Mouse (Mus musculus) limb, embryonic 14.5 days (tissue): ENCODE data around the gene Traf5. TPM values are rescaled to one million over a fixed set of nuclear protein-coding genes. Genes with fewer than 3 reads are reported as not detected.

Experiments
- ATAC-seq: fragments of 200-750 bp; cut with Nextera tagmentation; 2 replicates; pipeline ENCODE4 v1.8.0; 2017; ENCODE audit warnings: low read depth, moderate number of reproducible peaks, moderate TSS enrichment; ENCODE audit not compliant: low FRiP score
- DNase-seq: peaks from one replicate; pipeline ENCODE4 v3.0.0-alpha.2; 2015; ENCODE audit warnings: low spot score
- H3K27ac ChIP-seq: fragments of 300-500 bp; sonication (generic); replicated peaks from 2 replicates; pipeline ENCODE4 v1.5.1; 2014; ENCODE audit warnings: low read depth, mild to moderate bottlenecking, low read length, moderate library complexity, mixed read lengths
- H3K27me3 ChIP-seq: fragments of 300-500 bp; sonication (generic); 2 replicates; pipeline ENCODE4 v1.6.1; 2014; ENCODE audit warnings: low read length, mixed read lengths; ENCODE audit not compliant: control insufficient read depth, insufficient read depth
- H3K36me3 ChIP-seq: fragments of 300-500 bp; sonication (generic); 2 replicates; pipeline ENCODE4 v1.6.1; 2014; ENCODE audit warnings: mild to moderate bottlenecking, low read length, moderate library complexity, mixed read lengths; ENCODE audit not compliant: control insufficient read depth, insufficient read depth
- H3K4me1 ChIP-seq: fragments of 300-500 bp; sonication (generic); 2 replicates; pipeline ENCODE4 v1.6.1; 2014; ENCODE audit warnings: antibody characterized with exemption, low read length, mixed read lengths; ENCODE audit not compliant: control insufficient read depth, insufficient read depth
- H3K4me2 ChIP-seq: fragments of 300-500 bp; sonication (generic); replicated peaks from 2 replicates; pipeline ENCODE4 v1.6.1; 2014; ENCODE audit warnings: low read depth, mild to moderate bottlenecking, low read length, moderate library complexity; ENCODE audit not compliant: severe bottlenecking
- H3K4me3 ChIP-seq: fragments of 300-500 bp; sonication (generic); replicated peaks from 2 replicates; pipeline ENCODE4 v1.5.1; 2014; ENCODE audit warnings: low read length
- H3K9ac ChIP-seq: fragments of 300-500 bp; sonication (generic); 2 replicates; pipeline ENCODE4 v1.6.1; 2014; ENCODE audit warnings: mild to moderate bottlenecking, low read depth, low read length, moderate library complexity; ENCODE audit not compliant: severe bottlenecking
- H3K9me3 ChIP-seq: fragments of 300-500 bp; sonication (generic); 2 replicates; pipeline ENCODE4 v1.6.1; 2016; ENCODE audit warnings: low read length; ENCODE audit not compliant: control insufficient read depth
- POLR2A ChIP-seq: fragments of 200-500 bp; IDR thresholded peaks from 2 replicates; pipeline ENCODE4 v1.8.0; 2012; ENCODE audit warnings: inconsistent platforms, mild to moderate bottlenecking, moderate library complexity, borderline replicate concordance; ENCODE audit not compliant: insufficient read depth, insufficient read length; ENCODE audit errors: extremely low read depth
- WGBS: fragments of 180-500 bp; shearing (Covaris S2); extraction: QIAGEN DNeasy Blood & Tissue Kit; methylation state at CpG from one replicate; pipeline ENCODE4 v1.1.7; 2014; 5-methylcytosine and 5-hydroxymethylcytosine counted together
- polyA plus RNA-seq, 2 experiments: library from polyadenylated mRNA; depleted of rRNA in 1 of 2; stranded (reverse) in 1 of 2; unstranded in 1 of 2; fragments of >200 nt; fragmentation: Nextera tagmentation in 1 of 2; extraction: Ambion mirVana in 1 of 2; gene quantifications; 2 replicates each; pipeline versions ENCODE4 v1.2.1 to v1.2.3; 2012 to 2014

Gene Traf5
- polyA plus RNA-seq, 2 experiments = 19.1 to 21.0 TPM

DNA sequence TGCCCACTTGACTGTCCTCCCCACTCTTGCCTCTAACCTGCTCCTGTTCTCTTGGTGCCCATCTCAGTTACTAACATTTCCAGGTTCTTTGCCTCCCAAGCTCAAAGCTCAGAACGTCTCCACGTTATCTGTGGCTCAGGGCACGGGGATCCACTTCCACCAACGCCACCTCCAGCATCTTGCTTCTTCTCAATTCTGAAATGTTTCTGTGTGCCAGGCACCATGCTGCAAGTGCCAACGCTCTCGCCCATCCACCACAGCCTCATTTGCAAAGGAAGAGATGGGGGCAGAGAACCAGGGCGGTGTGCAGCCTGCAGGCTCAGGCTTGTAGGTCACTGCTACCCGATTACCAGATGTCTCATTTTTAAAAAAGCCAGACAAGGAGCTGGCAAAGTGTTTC lies 39.9 kb downstream of the Traf5 start:
- DNase-seq (no peak), ATAC-seq (no peak)
- Histone ChIP-seq H3K27me3 (no peaks in the 10 kb centered on the region), H3K9ac (no peak overlapping the region), H3K9me3 (no peaks in the 10 kb centered on the region), H3K27ac (no peak overlapping the region), H3K36me3 (0 out of 2 replicates have a peak, but pooled peaks cover 4% of the 10 kb centered on the region), H3K4me1 (no peaks in the 10 kb centered on the region), H3K4me3 (no peak overlapping the region), H3K4me2 (no peak overlapping the region)
- WGBS = 90% methylated on average over 8 of the region's 8 CpGs
- TF ChIP-seq POLR2A = no peak

DNA sequence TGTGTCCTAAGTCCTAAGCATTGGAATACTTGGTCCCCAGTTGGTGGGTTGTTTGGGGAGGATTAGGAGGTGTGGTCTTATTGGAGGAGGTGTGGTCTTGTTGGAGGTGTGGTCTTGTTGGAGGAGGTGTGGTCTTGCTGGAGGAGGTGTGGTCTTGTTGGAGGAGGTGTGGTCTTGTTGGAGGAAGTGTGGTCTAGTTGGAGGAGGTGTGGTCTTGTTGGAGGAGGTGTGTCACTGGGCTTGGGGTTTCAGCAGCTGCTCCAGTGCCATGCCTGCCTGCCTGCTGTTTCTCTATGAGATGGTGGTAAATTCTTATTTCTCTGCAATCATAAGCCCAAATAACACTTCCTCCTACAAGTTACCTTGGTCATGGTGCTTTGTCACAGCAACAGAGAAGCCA lies 93.3 kb downstream of the Traf5 start:
- Histone ChIP-seq H3K36me3 (peaks cover 13% of the 10 kb centered on the region), H3K9me3 (no peaks in the 10 kb centered on the region), H3K27me3 (no peaks in the 10 kb centered on the region), H3K27ac (no peak overlapping the region), H3K9ac (no peak overlapping the region), H3K4me3 (no peak overlapping the region), H3K4me1 (no peaks in the 10 kb centered on the region), H3K4me2 (no peak overlapping the region)
- ATAC-seq (no peak), DNase-seq (no peak)
- no peak for TF ChIP-seq POLR2A

DNA sequence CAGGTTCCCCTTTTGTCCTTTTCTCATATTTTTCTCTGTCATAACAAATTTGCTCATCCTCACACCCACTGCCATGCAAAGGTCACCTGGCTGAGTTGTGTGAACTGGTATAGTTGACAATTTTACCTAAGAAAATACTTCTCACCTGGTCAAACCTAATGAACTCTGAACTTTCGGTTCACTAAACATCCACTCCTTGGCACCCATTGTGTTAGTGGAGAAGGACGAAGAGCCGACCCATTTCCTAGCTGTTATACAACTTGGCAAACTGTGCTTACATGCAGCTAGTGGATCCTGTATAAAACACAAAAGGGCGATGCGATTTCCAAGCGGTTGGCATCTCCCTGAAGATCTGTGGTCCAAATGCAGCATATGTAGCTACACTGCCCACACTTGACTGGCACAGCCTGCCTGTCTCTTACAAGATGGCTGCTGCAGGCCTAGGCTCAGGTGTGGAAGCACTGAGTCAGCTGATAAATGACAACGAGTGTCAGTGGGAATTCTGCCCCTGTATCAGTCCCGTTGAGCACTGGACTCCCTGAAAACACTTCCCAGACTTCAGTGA lies 95.7 kb downstream of the Traf5 start:
- Histone ChIP-seq H3K9ac (no peak overlapping the region), H3K36me3 (peaks cover 13% of the 10 kb centered on the region), H3K27me3 (no peaks in the 10 kb centered on the region), H3K4me3 (no peak overlapping the region), H3K27ac (no peak overlapping the region), H3K4me1 (no peaks in the 10 kb centered on the region), H3K9me3 (no peaks in the 10 kb centered on the region), H3K4me2 (no peak overlapping the region)
- no peak for TF ChIP-seq POLR2A
- no peak for DNase-seq
- 89% methylated on average over 8 of the region's 8 CpGs for WGBS
- ATAC-seq = no peak

DNA sequence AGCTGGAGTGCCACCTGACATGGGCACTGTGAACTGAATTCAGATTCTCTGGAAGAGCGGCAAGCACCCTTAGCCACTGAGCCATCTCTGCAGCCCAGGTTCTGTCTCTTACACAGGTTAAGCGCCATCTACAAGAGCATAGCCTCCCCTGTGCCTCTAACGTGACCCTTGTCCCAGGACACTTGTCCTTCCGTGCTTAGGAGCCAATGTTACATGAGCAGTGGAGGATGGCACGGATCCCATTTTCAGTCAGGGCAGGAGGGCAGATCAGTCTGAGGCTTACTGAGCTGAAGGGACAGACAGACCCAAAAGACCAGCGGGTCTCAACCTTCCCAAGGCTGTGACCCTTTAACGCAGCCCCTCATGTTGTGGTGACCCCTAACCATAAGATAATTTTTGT lies 96.4 kb downstream of the Traf5 start:
- H3K4me2 ChIP-seq = no peak overlapping the region
- TF ChIP-seq POLR2A = no peak
- 92% methylated on average over 7 of the region's 7 CpGs for WGBS
- H3K9me3 ChIP-seq = no peaks in the 10 kb centered on the region
- H3K4me3 ChIP-seq = no peak overlapping the region
- ATAC-seq (no peak), DNase-seq (no peak)
- no peaks in the 10 kb centered on the region for H3K27me3 ChIP-seq
- H3K4me1 ChIP-seq = no peaks in the 10 kb centered on the region
- no peak overlapping the region for H3K27ac ChIP-seq
- no peak overlapping the region for H3K9ac ChIP-seq
- peaks cover 13% of the 10 kb centered on the region for H3K36me3 ChIP-seq

DNA sequence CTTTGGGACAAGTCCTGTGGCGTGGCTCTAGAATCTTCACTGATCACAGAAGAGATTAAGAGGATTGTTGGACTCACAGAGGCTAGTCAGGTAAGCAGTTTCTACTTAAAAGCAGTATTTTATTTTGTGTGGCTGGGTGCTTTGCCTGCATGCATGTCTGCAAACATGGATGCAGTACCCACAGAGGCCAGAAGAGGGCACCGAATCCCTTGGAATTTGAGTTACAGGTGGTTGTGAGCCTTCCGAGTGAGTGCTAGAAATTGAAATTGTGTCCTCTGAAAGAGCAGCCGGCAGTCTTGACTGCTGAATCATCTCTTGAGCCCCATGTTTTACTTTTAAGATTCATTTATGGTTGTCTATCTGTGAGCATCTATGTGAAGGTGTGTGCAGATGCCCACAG lies 96.9 kb downstream of the Traf5 start:
- H3K27ac ChIP-seq = no peak overlapping the region
- ATAC-seq (no peak), DNase-seq (no peak)

DNA sequence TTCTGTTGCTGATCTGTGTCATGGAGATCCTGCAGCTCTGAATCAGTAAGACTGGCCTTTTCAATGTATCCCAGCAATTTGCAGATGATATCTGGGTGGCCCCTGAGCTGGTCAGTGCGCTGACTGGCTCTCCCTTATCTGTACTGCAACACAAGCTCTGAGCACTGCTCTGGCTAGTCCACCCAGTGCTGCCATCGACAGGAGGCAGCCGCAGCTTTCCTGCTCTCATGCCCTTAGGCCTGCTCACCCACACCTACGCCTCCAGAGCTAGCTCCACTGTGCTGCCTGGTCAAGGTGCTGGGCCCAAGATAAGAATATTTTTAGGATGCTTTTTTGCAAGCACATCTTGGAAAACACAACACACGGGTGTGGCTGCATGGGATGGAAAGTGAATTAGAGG lies 97.9 kb downstream of the Traf5 start:
- WGBS = 69% methylated on average over 5 of the region's 5 CpGs

More for the DNA sequence above, 96.9 kb downstream of the Traf5 start:
- Histone ChIP-seq H3K9ac (no peak overlapping the region), H3K9me3 (no peaks in the 10 kb centered on the region), H3K27me3 (no peaks in the 10 kb centered on the region), H3K4me1 (no peaks in the 10 kb centered on the region), H3K4me2 (no peak overlapping the region), H3K36me3 (peaks cover 13% of the 10 kb centered on the region), H3K4me3 (no peak overlapping the region)
- WGBS = 53% methylated on average over 4 of the region's 4 CpGs
- no peak for TF ChIP-seq POLR2A

More for the DNA sequence above, 97.9 kb downstream of the Traf5 start:
- no peaks in the 10 kb centered on the region for H3K9me3 ChIP-seq
- no peak for ATAC-seq
- no peak overlapping the region for H3K9ac ChIP-seq
- TF ChIP-seq POLR2A = no peak
- no peaks in the 10 kb centered on the region for H3K4me1 ChIP-seq
- no peak overlapping the region for H3K4me3 ChIP-seq
- DNase-seq = no peak
- no peak overlapping the region for H3K4me2 ChIP-seq
- H3K36me3 ChIP-seq = peaks cover 6% of the 10 kb centered on the region
- H3K27me3 ChIP-seq = no peaks in the 10 kb centered on the region
- no peak overlapping the region for H3K27ac ChIP-seq
